Mouse (Mus musculus): ENCODE measurements around the gene Clec4n. TPM values are rescaled to one million over a fixed set of nuclear protein-coding genes. Genes with fewer than 3 reads are reported as not detected.
"Not testable (repeated sequence)": the region's sequence is repeated elsewhere in the genome, so short reads cannot be mapped to it uniquely, and the experiment has no call there.

Clec4n gene
- total and polyA plus RNA-seq, 2 experiments from 2014 or later, result 1.1 to 1.2 TPM

DNA sequence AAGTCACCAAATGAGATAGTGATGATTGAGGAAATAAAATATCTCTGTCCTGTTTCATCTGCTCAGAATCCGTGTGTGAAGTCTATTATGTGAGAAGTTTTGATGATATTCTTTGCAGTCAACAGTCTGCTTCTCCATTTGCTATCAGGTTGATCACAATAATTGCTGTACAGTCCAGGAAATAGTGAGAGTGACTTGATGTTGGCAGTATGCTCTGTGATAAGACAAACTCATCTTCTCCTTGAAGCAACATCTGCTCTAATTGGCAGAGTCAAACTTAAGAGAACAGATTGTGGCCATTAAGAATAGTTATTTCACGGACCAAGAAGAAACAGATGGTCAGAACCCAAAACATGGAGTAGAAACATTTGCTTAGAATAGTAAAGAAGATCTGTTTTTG, 1.5 kb downstream of the Clec4n start:
- WGBS, result 64% methylated on average over 2 of the region's 2 CpGs
- no peak for ATAC-seq (ENCODE audit: low FRiP score)
- TF ChIP-seq CTCF (IDR thresholded peaks at IDR 0.05), result no peak

GRCm38 (mm10) chr6:123237582-123237981, 7.9 kb downstream of the Clec4n start:
- TF ChIP-seq CTCF (IDR thresholded peaks at IDR 0.05), result no peak
- Histone ChIP-seq H3K27me3 (ENCODE audit: insufficient read depth, low read length) (no peaks in the 10 kb centered on the region), H3K4me2 (ENCODE audit: low read depth, low read length, poor library complexity, severe bottlenecking) (no peak overlapping the region), H3K4me3 (ENCODE audit: low read depth, low read length) (no peak overlapping the region), H3K27ac (ENCODE audit: low read depth, low read length) (no peak overlapping the region), H3K36me3 (ENCODE audit: insufficient read depth, low read length) (no peaks in the 10 kb centered on the region), H3K9ac (replicated peaks; ENCODE audit: low read length, poor library complexity, severe bottlenecking) (no peak overlapping the region), H3K4me1 (ENCODE audit: insufficient read depth, low read length) (no peaks in the 10 kb centered on the region), H3K9me3 (ENCODE audit: low read length) (no peaks in the 10 kb centered on the region)
- DNase-seq (ENCODE audit: low spot score) (no peak), ATAC-seq (ENCODE audit: low FRiP score) (no peak)

More for the DNA sequence above, 1.5 kb downstream of the Clec4n start:
- Histone ChIP-seq H3K36me3 (ENCODE audit: insufficient read depth, low read length) (no peaks in the 10 kb centered on the region), H3K9ac (replicated peaks; ENCODE audit: low read length, poor library complexity, severe bottlenecking) (no peak overlapping the region), H3K9me3 (ENCODE audit: low read length) (no peaks in the 10 kb centered on the region), H3K4me2 (ENCODE audit: low read depth, low read length, poor library complexity, severe bottlenecking) (no peak overlapping the region), H3K27me3 (ENCODE audit: insufficient read depth, low read length) (no peaks in the 10 kb centered on the region), H3K4me3 (ENCODE audit: low read depth, low read length) (no peak overlapping the region), H3K27ac (ENCODE audit: low read depth, low read length) (no peak overlapping the region), H3K4me1 (ENCODE audit: insufficient read depth, low read length) (no peaks in the 10 kb centered on the region)
- no peak for DNase-seq (ENCODE audit: low spot score)

DNA sequence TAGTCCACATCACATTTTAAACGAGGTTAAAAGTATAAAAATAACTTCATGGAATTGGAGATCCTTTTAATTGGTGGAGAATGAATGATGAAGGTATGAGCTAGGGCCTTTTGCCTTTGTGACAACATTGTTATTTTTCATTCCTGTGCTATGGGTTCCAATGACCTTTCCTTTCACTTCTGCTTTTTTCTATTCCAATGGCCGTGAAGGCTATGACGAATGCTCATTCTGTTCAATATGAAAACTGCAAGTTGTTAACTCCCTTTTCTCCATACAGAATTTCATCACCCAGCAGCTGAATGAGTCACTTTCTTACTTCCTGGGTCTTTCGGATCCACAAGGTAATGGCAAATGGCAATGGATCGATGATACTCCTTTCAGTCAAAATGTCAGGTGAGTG, 14.6 kb downstream of the Clec4n start:
- Histone ChIP-seq H3K9ac (replicated peaks; ENCODE audit: low read length, poor library complexity, severe bottlenecking) (no peak overlapping the region), H3K36me3 (ENCODE audit: insufficient read depth, low read length) (no peaks in the 10 kb centered on the region), H3K4me2 (ENCODE audit: low read depth, low read length, poor library complexity, severe bottlenecking) (no peak overlapping the region), H3K4me1 (ENCODE audit: insufficient read depth, low read length) (no peaks in the 10 kb centered on the region), H3K9me3 (ENCODE audit: low read length) (no peaks in the 10 kb centered on the region), H3K27ac (ENCODE audit: low read depth, low read length) (no peak overlapping the region), H3K4me3 (ENCODE audit: low read depth, low read length) (no peak overlapping the region), H3K27me3 (ENCODE audit: insufficient read depth, low read length) (no peaks in the 10 kb centered on the region)
- TF ChIP-seq CTCF (IDR thresholded peaks at IDR 0.05), result no peak
- DNase-seq (ENCODE audit: low spot score) (no peak), ATAC-seq (ENCODE audit: low FRiP score) (no peak)
- WGBS, result 88% methylated on average over 5 of the region's 5 CpGs

DNA sequence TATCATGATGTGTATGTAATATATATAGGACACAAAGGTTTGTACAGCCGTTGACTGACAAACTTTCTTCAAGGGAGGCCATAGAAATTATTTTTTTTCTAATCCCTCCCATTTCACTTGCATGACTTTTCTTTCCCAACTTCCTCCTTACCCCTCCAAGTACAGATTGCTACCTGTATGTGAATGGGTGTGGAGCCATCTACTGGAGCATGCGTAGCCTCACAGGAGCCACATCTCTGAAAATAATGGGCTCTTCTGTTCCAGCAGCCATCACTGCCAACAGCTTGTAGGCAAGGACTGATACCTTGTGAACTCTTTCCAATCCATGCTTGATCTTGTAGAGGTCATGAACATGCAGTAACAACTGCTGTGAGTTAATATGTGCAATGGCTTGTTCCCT, 19.2 kb downstream of the Clec4n start:
- not testable (repeated sequence) for H3K27ac ChIP-seq (ENCODE audit: low read depth, low read length); DNase-seq (ENCODE audit: low spot score); H3K27me3 ChIP-seq (ENCODE audit: insufficient read depth, low read length); H3K4me2 ChIP-seq (ENCODE audit: low read depth, low read length, poor library complexity, severe bottlenecking); ATAC-seq (ENCODE audit: low FRiP score); H3K4me1 ChIP-seq (ENCODE audit: insufficient read depth, low read length); H3K9me3 ChIP-seq (ENCODE audit: low read length); H3K4me3 ChIP-seq (ENCODE audit: low read depth, low read length); H3K9ac ChIP-seq (replicated peaks; ENCODE audit: low read length, poor library complexity, severe bottlenecking); H3K36me3 ChIP-seq (ENCODE audit: insufficient read depth, low read length)
- 84% methylated on average over 2 of the region's 2 CpGs for WGBS

GRCm38 (mm10) chr6:123252735-123253134, 23.1 kb downstream of the Clec4n start:
- no peak for DNase-seq (ENCODE audit: low spot score)
- no peak for TF ChIP-seq CTCF (IDR thresholded peaks at IDR 0.05)

GRCm38 (mm10) chr6:123258946-123259345, 29.3 kb downstream of the Clec4n start:
- Histone ChIP-seq H3K9ac (replicated peaks; ENCODE audit: low read length, poor library complexity, severe bottlenecking) (no peak overlapping the region), H3K27me3 (ENCODE audit: insufficient read depth, low read length) (no peaks in the 10 kb centered on the region), H3K4me3 (ENCODE audit: low read depth, low read length) (no peak overlapping the region), H3K4me2 (ENCODE audit: low read depth, low read length, poor library complexity, severe bottlenecking) (no peak overlapping the region), H3K4me1 (ENCODE audit: insufficient read depth, low read length) (no peaks in the 10 kb centered on the region), H3K9me3 (ENCODE audit: low read length) (no peaks in the 10 kb centered on the region), H3K27ac (ENCODE audit: low read depth, low read length) (no peak overlapping the region), H3K36me3 (ENCODE audit: insufficient read depth, low read length) (no peaks in the 10 kb centered on the region)
- 76% methylated on average over 3 of the region's 3 CpGs for WGBS
- ATAC-seq (ENCODE audit: low FRiP score) (no peak), DNase-seq (ENCODE audit: low spot score) (peak; percentile 26)
- TF ChIP-seq CTCF (IDR thresholded peaks at IDR 0.05), result peak; percentile 30

More at GRCm38 (mm10) chr6:123252735-123253134, 23.1 kb downstream of the Clec4n start:
- H3K27ac ChIP-seq (ENCODE audit: low read depth, low read length), result no peak overlapping the region
- no peaks in the 10 kb centered on the region for H3K4me1 ChIP-seq (ENCODE audit: insufficient read depth, low read length)
- H3K27me3 ChIP-seq (ENCODE audit: insufficient read depth, low read length), result no peaks in the 10 kb centered on the region
- no peak overlapping the region for H3K4me3 ChIP-seq (ENCODE audit: low read depth, low read length)
- ATAC-seq (ENCODE audit: low FRiP score), result no peak
- H3K9me3 ChIP-seq (ENCODE audit: low read length), result no peaks in the 10 kb centered on the region
- no peak overlapping the region for H3K4me2 ChIP-seq (ENCODE audit: low read depth, low read length, poor library complexity, severe bottlenecking)
- H3K9ac ChIP-seq (replicated peaks; ENCODE audit: low read length, poor library complexity, severe bottlenecking), result no peak overlapping the region
- H3K36me3 ChIP-seq (ENCODE audit: insufficient read depth, low read length), result no peaks in the 10 kb centered on the region
